Mouse (Mus musculus) forebrain, embryonic 12.5 days (tissue): ENCODE data around the gene Prelp. TPM values are rescaled to one million over a fixed set of nuclear protein-coding genes. Genes with fewer than 3 reads are reported as not detected.

Experiments used
- ATAC-seq: fragments of 200-750 bp; cut with Nextera tagmentation; 2 replicates; pipeline ENCODE4 v1.8.0; 2017; ENCODE audit warnings: moderate TSS enrichment; ENCODE audit not compliant: low FRiP score
- H3K27ac ChIP-seq: fragments of 300-500 bp; sonication (generic); 2 replicates; pipeline ENCODE4 v1.5.1; 2016; ENCODE audit warnings: mild to moderate bottlenecking
- H3K27me3 ChIP-seq: fragments of 300-500 bp; sonication (generic); 2 replicates; pipeline ENCODE4 v1.6.1; 2016; ENCODE audit warnings: mild to moderate bottlenecking
- H3K36me3 ChIP-seq: fragments of 300-500 bp; sonication (generic); replicated peaks from 2 replicates; pipeline ENCODE4 v1.6.1; 2016; ENCODE audit warnings: mild to moderate bottlenecking
- H3K4me1 ChIP-seq: fragments of 300-500 bp; sonication (generic); 2 replicates; pipeline ENCODE4 v1.6.1; 2016
- H3K4me2 ChIP-seq: fragments of 300-500 bp; sonication (generic); 2 replicates; pipeline ENCODE4 v1.6.1; 2016; ENCODE audit warnings: mild to moderate bottlenecking, moderate library complexity
- H3K4me3 ChIP-seq: fragments of 300-500 bp; sonication (generic); replicated peaks from 2 replicates; pipeline ENCODE4 v1.5.1; 2016; ENCODE audit warnings: mild to moderate bottlenecking
- H3K9ac ChIP-seq: fragments of 300-500 bp; sonication (generic); 2 replicates; pipeline ENCODE4 v1.6.1; 2016; ENCODE audit warnings: mild to moderate bottlenecking
- H3K9me3 ChIP-seq: fragments of 300-500 bp; sonication (generic); 2 replicates; pipeline ENCODE4 v1.6.1; 2016
- WGBS: fragments of 180-500 bp; shearing (Covaris S2); methylation state at CpG from one replicate; pipeline ENCODE4 v1.1.7; 2016; 5-methylcytosine and 5-hydroxymethylcytosine counted together
- polyA plus RNA-seq: library from polyadenylated mRNA; unstranded; fragments of >200 nt; fragmentation: Nextera tagmentation; extraction: Ambion mirVana; gene quantifications from 2 replicates; pipeline ENCODE4 v1.2.1, GENCODE M21; 2016

Gene Prelp
- polyA plus RNA-seq, 1 experiment from 2014 or later = 2.1 TPM

- no peak overlapping the region for H3K4me3 ChIP-seq
- 1% methylated on average over 8 of the region's 8 CpGs for WGBS
- no peak overlapping the region for H3K9ac ChIP-seq
Measured at GRCm38 (mm10) chr1:133887044-133887443, 34.2 kb downstream of the Prelp start.

GRCm38 (mm10) chr1:133886431-133886830 lies 34.8 kb downstream of the Prelp start:
- Histone ChIP-seq H3K9ac (no peak overlapping the region), H3K4me1 (peaks cover 60% of the 10 kb centered on the region), H3K27me3 (peaks cover 22% of the 10 kb centered on the region), H3K27ac (peak overlapping the region; percentile 26; the same call in 1 of the 2 replicates), H3K4me3 (no peak overlapping the region), H3K4me2 (0 out of 2 replicates have a peak overlapping the region, but pooled peaks have one; percentile 23), H3K36me3 (no peaks in the 10 kb centered on the region), H3K9me3 (no peaks in the 10 kb centered on the region)
- peak; percentile 8; the same call in 1 of the 2 replicates for ATAC-seq
- WGBS = 30% methylated on average over 6 of the region's 6 CpGs

More at GRCm38 (mm10) chr1:133887044-133887443, 34.2 kb downstream of the Prelp start:
- peaks cover 28% of the 10 kb centered on the region for H3K27me3 ChIP-seq
- no peaks in the 10 kb centered on the region for H3K36me3 ChIP-seq
- H3K9me3 ChIP-seq = no peaks in the 10 kb centered on the region
- H3K4me1 ChIP-seq = peaks cover 59% of the 10 kb centered on the region
- peak; percentile 42 for ATAC-seq
- 0 out of 2 replicates have a peak overlapping the region, but pooled peaks have one; percentile 27 for H3K27ac ChIP-seq
- peak overlapping the region; percentile 23; the same call in 1 of the 2 replicates for H3K4me2 ChIP-seq

GRCm38 (mm10) chr1:133885811-133886210 lies 35.4 kb downstream of the Prelp start:
- H3K36me3 ChIP-seq = no peaks in the 10 kb centered on the region
- H3K9me3 ChIP-seq = no peaks in the 10 kb centered on the region
- H3K27ac ChIP-seq = no peak overlapping the region
- ATAC-seq = no peak
- 91% methylated on average over 7 of the region's 7 CpGs for WGBS
- H3K9ac ChIP-seq = no peak overlapping the region
- peaks cover 17% of the 10 kb centered on the region for H3K27me3 ChIP-seq
- no peak overlapping the region for H3K4me3 ChIP-seq
- H3K4me1 ChIP-seq = peaks cover 55% of the 10 kb centered on the region
- H3K4me2 ChIP-seq = no peak overlapping the region

- peaks cover 45% of the 10 kb centered on the region for H3K4me1 ChIP-seq
- no peak overlapping the region for H3K4me3 ChIP-seq
- H3K9ac ChIP-seq = no peak overlapping the region
- no peak for ATAC-seq
- WGBS = 83% methylated on average over 9 of the region's 9 CpGs
- H3K4me2 ChIP-seq = no peak overlapping the region
- H3K27me3 ChIP-seq = peaks cover 13% of the 10 kb centered on the region; the same call in 1 of the 2 replicates
- no peak overlapping the region for H3K27ac ChIP-seq
- H3K9me3 ChIP-seq = no peaks in the 10 kb centered on the region
- no peaks in the 10 kb centered on the region for H3K36me3 ChIP-seq
Measured at GRCm38 (mm10) chr1:133884746-133885145, 36.5 kb downstream of the Prelp start.

GRCm38 (mm10) chr1:133884090-133884489 lies 37.1 kb downstream of the Prelp start:
- Histone ChIP-seq H3K27me3 (peaks cover 12% of the 10 kb centered on the region; the same call in 1 of the 2 replicates), H3K4me1 (peaks cover 38% of the 10 kb centered on the region), H3K4me2 (no peak overlapping the region), H3K27ac (no peak overlapping the region), H3K9me3 (no peaks in the 10 kb centered on the region), H3K9ac (no peak overlapping the region), H3K4me3 (no peak overlapping the region), H3K36me3 (no peaks in the 10 kb centered on the region)
- WGBS = 77% methylated on average over 6 of the region's 6 CpGs
- ATAC-seq = no peak

- H3K4me1 ChIP-seq = peaks cover 26% of the 10 kb centered on the region
- H3K36me3 ChIP-seq = no peaks in the 10 kb centered on the region
- H3K27ac ChIP-seq = peak overlapping the region; percentile 54; the same call in 1 of the 2 replicates
- no peak overlapping the region for H3K4me2 ChIP-seq
- H3K9me3 ChIP-seq = no peaks in the 10 kb centered on the region
- 0 out of 2 replicates have a peak, but pooled peaks cover 8% of the 10 kb centered on the region for H3K27me3 ChIP-seq
- WGBS = 57% methylated on average over 11 of the region's 11 CpGs
- no peak overlapping the region for H3K4me3 ChIP-seq
- ATAC-seq = no peak
- H3K9ac ChIP-seq = no peak overlapping the region
Measured at GRCm38 (mm10) chr1:133882283-133883217, 38.7 kb downstream of the Prelp start.

GRCm38 (mm10) chr1:133881813-133882212 lies 39.4 kb downstream of the Prelp start:
- 0 out of 2 replicates have a peak, but pooled peaks cover 8% of the 10 kb centered on the region for H3K27me3 ChIP-seq
- peak overlapping the region; percentile 54; the same call in 1 of the 2 replicates for H3K27ac ChIP-seq
- 34% methylated on average over 6 of the region's 6 CpGs for WGBS
- no peak overlapping the region for H3K4me3 ChIP-seq
- no peaks in the 10 kb centered on the region for H3K36me3 ChIP-seq
- no peak for ATAC-seq
- H3K4me1 ChIP-seq = peaks cover 19% of the 10 kb centered on the region
- no peak overlapping the region for H3K9ac ChIP-seq
- no peaks in the 10 kb centered on the region for H3K9me3 ChIP-seq
- no peak overlapping the region for H3K4me2 ChIP-seq

GRCm38 (mm10) chr1:133878825-133879423 lies 42.3 kb downstream of the Prelp start:
- WGBS = 85% methylated on average over 12 of the region's 12 CpGs
- no peaks in the 10 kb centered on the region for H3K9me3 ChIP-seq
- H3K27ac ChIP-seq = no peak overlapping the region
- no peak overlapping the region for H3K9ac ChIP-seq
- H3K27me3 ChIP-seq = 0 out of 2 replicates have a peak, but pooled peaks cover 4% of the 10 kb centered on the region
- no peak overlapping the region for H3K4me3 ChIP-seq
- no peaks in the 10 kb centered on the region for H3K36me3 ChIP-seq
- peaks cover 12% of the 10 kb centered on the region for H3K4me1 ChIP-seq
- H3K4me2 ChIP-seq = no peak overlapping the region
- ATAC-seq = no peak

- H3K9me3 ChIP-seq = no peaks in the 10 kb centered on the region
- H3K4me3 ChIP-seq = no peak overlapping the region
- ATAC-seq = no peak
- no peak overlapping the region for H3K27ac ChIP-seq
- no peak overlapping the region for H3K9ac ChIP-seq
- H3K4me2 ChIP-seq = no peak overlapping the region
- H3K36me3 ChIP-seq = no peaks in the 10 kb centered on the region
- no peaks in the 10 kb centered on the region for H3K27me3 ChIP-seq
- peaks cover 7% of the 10 kb centered on the region for H3K4me1 ChIP-seq
- 93% methylated on average over 7 of the region's 7 CpGs for WGBS
Measured at GRCm38 (mm10) chr1:133876936-133877335, 44.3 kb downstream of the Prelp start.

GRCm38 (mm10) chr1:133873086-133873813 lies 48.0 kb downstream of the Prelp start:
- no peak for ATAC-seq
- no peak overlapping the region for H3K4me2 ChIP-seq
- no peaks in the 10 kb centered on the region for H3K9me3 ChIP-seq
- H3K27me3 ChIP-seq = no peaks in the 10 kb centered on the region
- no peaks in the 10 kb centered on the region for H3K36me3 ChIP-seq
- H3K9ac ChIP-seq = no peak overlapping the region
- no peak overlapping the region for H3K27ac ChIP-seq
- 0 out of 2 replicates have a peak, but pooled peaks cover 3% of the 10 kb centered on the region for H3K4me1 ChIP-seq
- WGBS = 84% methylated on average over 6 of the region's 6 CpGs
- no peak overlapping the region for H3K4me3 ChIP-seq

GRCm38 (mm10) chr1:133871241-133871640 lies 50.0 kb downstream of the Prelp start:
- no peaks in the 10 kb centered on the region for H3K9me3 ChIP-seq
- WGBS = 90% methylated on average over 10 of the region's 10 CpGs
- no peak overlapping the region for H3K4me3 ChIP-seq
- H3K27ac ChIP-seq = no peak overlapping the region
- H3K27me3 ChIP-seq = no peaks in the 10 kb centered on the region
- H3K4me1 ChIP-seq = 0 out of 2 replicates have a peak, but pooled peaks cover 3% of the 10 kb centered on the region
- no peaks in the 10 kb centered on the region for H3K36me3 ChIP-seq
- ATAC-seq = no peak
- no peak overlapping the region for H3K4me2 ChIP-seq
- H3K9ac ChIP-seq = no peak overlapping the region

- H3K9ac ChIP-seq = no peak overlapping the region
- H3K27ac ChIP-seq = no peak overlapping the region
- H3K36me3 ChIP-seq = no peaks in the 10 kb centered on the region
- ATAC-seq = no peak
- no peaks in the 10 kb centered on the region for H3K27me3 ChIP-seq
- H3K4me2 ChIP-seq = no peak overlapping the region
- no peak overlapping the region for H3K4me3 ChIP-seq
- WGBS = 70% methylated on average over 2 of the region's 2 CpGs
- 0 out of 2 replicates have a peak, but pooled peaks cover 3% of the 10 kb centered on the region for H3K4me1 ChIP-seq
- no peaks in the 10 kb centered on the region for H3K9me3 ChIP-seq
Measured at GRCm38 (mm10) chr1:133869221-133869620, 52.0 kb downstream of the Prelp start.
